Mouse (Mus musculus) forebrain, embryonic 12.5 days (tissue): ENCODE data around the gene Myo1e. TPM values are rescaled to one million over a fixed set of nuclear protein-coding genes. Genes with fewer than 3 reads are reported as not detected.
"Not testable (repeated sequence)": the region's sequence is repeated elsewhere in the genome, so short reads cannot be mapped to it uniquely, and the experiment has no call there.

ENCODE experiments used
- ATAC-seq: fragments of 200-750 bp; cut with Nextera tagmentation; 2 replicates; pipeline ENCODE4 v1.8.0; 2017; ENCODE audit warnings: moderate TSS enrichment; ENCODE audit not compliant: low FRiP score
- H3K27ac ChIP-seq: fragments of 300-500 bp; sonication (generic); 2 replicates; pipeline ENCODE4 v1.5.1; 2016; ENCODE audit warnings: mild to moderate bottlenecking
- H3K27me3 ChIP-seq: fragments of 300-500 bp; sonication (generic); 2 replicates; pipeline ENCODE4 v1.6.1; 2016; ENCODE audit warnings: mild to moderate bottlenecking
- H3K36me3 ChIP-seq: fragments of 300-500 bp; sonication (generic); replicated peaks from 2 replicates; pipeline ENCODE4 v1.6.1; 2016; ENCODE audit warnings: mild to moderate bottlenecking
- H3K4me1 ChIP-seq: fragments of 300-500 bp; sonication (generic); 2 replicates; pipeline ENCODE4 v1.6.1; 2016
- H3K4me2 ChIP-seq: fragments of 300-500 bp; sonication (generic); 2 replicates; pipeline ENCODE4 v1.6.1; 2016; ENCODE audit warnings: mild to moderate bottlenecking, moderate library complexity
- H3K4me3 ChIP-seq: fragments of 300-500 bp; sonication (generic); replicated peaks from 2 replicates; pipeline ENCODE4 v1.5.1; 2016; ENCODE audit warnings: mild to moderate bottlenecking
- H3K9ac ChIP-seq: fragments of 300-500 bp; sonication (generic); 2 replicates; pipeline ENCODE4 v1.6.1; 2016; ENCODE audit warnings: mild to moderate bottlenecking
- H3K9me3 ChIP-seq: fragments of 300-500 bp; sonication (generic); 2 replicates; pipeline ENCODE4 v1.6.1; 2016
- WGBS: fragments of 180-500 bp; shearing (Covaris S2); methylation state at CpG from one replicate; pipeline ENCODE4 v1.1.7; 2016; 5-methylcytosine and 5-hydroxymethylcytosine counted together
- polyA plus RNA-seq: library from polyadenylated mRNA; unstranded; fragments of >200 nt; fragmentation: Nextera tagmentation; extraction: Ambion mirVana; gene quantifications from 2 replicates; pipeline ENCODE4 v1.2.1, GENCODE M21; 2016

Gene Myo1e
- polyA plus RNA-seq, 1 experiment from 2014 or later: 10.3 TPM

DNA sequence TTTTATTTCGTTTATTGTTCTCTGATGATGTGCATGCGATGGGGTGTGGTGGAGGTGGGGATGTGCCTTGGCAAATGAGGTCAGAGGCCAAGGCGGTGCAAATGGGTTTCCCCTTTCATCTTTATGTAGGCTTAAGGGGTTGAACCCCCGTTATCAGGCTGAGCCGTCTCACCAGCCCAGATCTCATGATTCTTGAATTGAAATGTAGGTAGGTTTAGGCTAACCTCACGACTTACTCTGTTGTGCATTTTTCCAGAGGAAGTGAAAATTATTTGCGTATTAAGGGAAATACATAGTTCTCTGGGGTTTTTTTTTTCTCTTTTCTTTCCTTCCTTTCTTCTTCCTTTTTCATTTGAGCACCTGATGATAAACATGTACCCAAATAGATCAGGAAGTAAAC is 37.0 kb downstream of the Myo1e start:
- Histone ChIP-seq H3K9ac (no peak overlapping the region), H3K4me3 (no peak overlapping the region), H3K27me3 (no peaks in the 10 kb centered on the region), H3K4me2 (no peak overlapping the region), H3K4me1 (no peaks in the 10 kb centered on the region), H3K27ac (no peak overlapping the region), H3K9me3 (0 out of 2 replicates have a peak, but pooled peaks cover 3% of the 10 kb centered on the region), H3K36me3 (no peaks in the 10 kb centered on the region)
- WGBS: 70% methylated on average over 7 of the region's 7 CpGs
- no peak for ATAC-seq

DNA sequence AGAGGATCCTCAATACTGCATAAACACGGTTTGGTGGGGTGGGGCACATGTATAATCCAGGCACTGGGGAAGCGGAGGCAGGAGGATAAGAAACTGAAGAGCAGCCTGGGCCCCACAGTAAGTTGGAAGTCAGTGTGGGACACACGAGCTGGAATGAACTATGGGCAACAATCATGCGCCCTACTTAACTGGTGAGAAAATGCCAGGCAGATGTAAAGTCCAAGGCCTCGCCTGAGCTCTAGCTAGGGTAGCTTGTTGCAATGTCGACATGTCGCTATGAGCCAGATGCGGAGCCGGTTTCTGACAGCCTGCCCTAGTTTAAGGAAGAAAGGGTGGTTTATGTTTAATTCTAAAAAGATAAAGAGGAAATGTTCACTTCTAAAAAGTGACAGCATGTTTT is 37.9 kb downstream of the Myo1e start:
- H3K4me3 ChIP-seq: no peak overlapping the region
- H3K36me3 ChIP-seq: no peaks in the 10 kb centered on the region
- WGBS: 93% methylated on average over 9 of the region's 9 CpGs
- H3K9me3 ChIP-seq: 0 out of 2 replicates have a peak, but pooled peaks cover 3% of the 10 kb centered on the region
- no peak overlapping the region for H3K27ac ChIP-seq
- peaks cover 5% of the 10 kb centered on the region for H3K4me1 ChIP-seq
- H3K27me3 ChIP-seq: no peaks in the 10 kb centered on the region
- no peak overlapping the region for H3K4me2 ChIP-seq
- H3K9ac ChIP-seq: no peak overlapping the region
- ATAC-seq: no peak

DNA sequence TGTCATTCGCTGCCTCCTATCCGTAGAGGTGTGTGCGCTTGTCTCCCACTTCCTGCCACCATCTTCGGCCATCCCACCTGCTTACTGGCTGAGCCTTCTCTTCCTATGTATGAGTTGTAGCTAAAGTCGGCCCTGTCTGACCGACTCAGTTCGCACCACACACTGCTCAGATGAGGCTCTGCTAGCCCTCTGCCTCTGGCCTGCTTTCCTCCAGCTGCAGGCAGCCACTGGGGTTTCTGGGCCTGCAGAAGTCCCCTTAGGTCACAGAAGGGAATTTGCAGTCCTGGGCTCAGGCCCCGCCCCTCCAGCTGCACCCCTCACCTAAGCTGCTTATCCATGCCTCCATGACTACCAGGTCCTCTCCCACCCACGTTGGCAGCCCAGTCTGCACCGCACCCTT is 39.3 kb downstream of the Myo1e start:
- no peak overlapping the region for H3K27ac ChIP-seq
- no peaks in the 10 kb centered on the region for H3K27me3 ChIP-seq
- H3K9ac ChIP-seq: no peak overlapping the region
- H3K9me3 ChIP-seq: 0 out of 2 replicates have a peak, but pooled peaks cover 3% of the 10 kb centered on the region
- no peak overlapping the region for H3K4me2 ChIP-seq
- 64% methylated on average over 10 of the region's 10 CpGs for WGBS
- ATAC-seq: no peak
- H3K4me3 ChIP-seq: no peak overlapping the region
- H3K4me1 ChIP-seq: peaks cover 10% of the 10 kb centered on the region
- H3K36me3 ChIP-seq: no peaks in the 10 kb centered on the region

DNA sequence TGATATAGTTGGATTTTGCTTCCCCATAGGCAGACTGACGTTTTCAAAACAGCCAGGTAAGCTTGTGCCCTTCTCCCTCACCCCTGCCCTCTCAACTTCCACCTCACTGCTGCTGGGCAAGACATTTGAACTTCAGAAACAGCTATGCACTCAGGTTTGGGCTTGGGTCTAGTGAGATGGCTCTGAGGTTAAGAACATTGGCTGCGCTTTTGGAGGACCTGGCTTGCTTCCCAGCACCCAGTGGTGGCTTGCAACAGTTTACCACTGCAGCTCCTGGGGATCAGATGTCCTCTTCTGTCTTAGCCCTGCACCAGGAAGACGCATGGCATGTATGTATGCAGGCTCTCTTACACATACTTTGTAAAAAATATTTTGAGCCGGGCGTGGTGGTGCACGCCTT is 40.9 kb downstream of the Myo1e start:
- Histone ChIP-seq H3K36me3 (no peaks in the 10 kb centered on the region), H3K27me3 (no peaks in the 10 kb centered on the region), H3K4me2 (no peak overlapping the region), H3K9ac (no peak overlapping the region), H3K4me3 (no peak overlapping the region), H3K9me3 (0 out of 2 replicates have a peak, but pooled peaks cover 3% of the 10 kb centered on the region), H3K4me1 (peaks cover 10% of the 10 kb centered on the region), H3K27ac (no peak overlapping the region)
- ATAC-seq: no peak
- WGBS: 81% methylated on average over 6 of the region's 6 CpGs

DNA sequence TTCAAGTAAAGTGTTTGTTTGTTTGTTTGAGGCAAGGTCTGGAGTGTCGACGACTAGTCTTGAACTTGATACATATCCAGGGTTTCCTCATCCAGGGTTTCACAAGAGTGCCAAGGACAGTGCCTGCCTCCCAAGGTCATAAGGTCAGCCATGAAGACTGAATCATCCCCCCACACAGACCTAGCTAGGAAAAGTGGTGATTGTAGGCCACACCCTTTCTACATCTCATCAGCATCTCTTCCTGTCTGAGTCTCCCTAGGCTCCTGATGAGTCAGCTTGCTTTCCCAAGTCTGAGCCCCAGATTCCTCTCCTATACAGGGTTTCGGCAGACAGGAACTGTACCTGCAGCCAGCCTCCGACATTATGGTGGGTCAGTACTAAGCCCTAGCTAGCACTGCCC is 41.7 kb downstream of the Myo1e start:
- Histone ChIP-seq H3K9ac (no peak overlapping the region), H3K9me3 (0 out of 2 replicates have a peak, but pooled peaks cover 3% of the 10 kb centered on the region), H3K27ac (no peak overlapping the region), H3K36me3 (no peaks in the 10 kb centered on the region), H3K4me3 (no peak overlapping the region), H3K4me1 (peaks cover 10% of the 10 kb centered on the region), H3K4me2 (no peak overlapping the region), H3K27me3 (no peaks in the 10 kb centered on the region)
- 87% methylated on average over 4 of the region's 4 CpGs for WGBS
- no peak for ATAC-seq

DNA sequence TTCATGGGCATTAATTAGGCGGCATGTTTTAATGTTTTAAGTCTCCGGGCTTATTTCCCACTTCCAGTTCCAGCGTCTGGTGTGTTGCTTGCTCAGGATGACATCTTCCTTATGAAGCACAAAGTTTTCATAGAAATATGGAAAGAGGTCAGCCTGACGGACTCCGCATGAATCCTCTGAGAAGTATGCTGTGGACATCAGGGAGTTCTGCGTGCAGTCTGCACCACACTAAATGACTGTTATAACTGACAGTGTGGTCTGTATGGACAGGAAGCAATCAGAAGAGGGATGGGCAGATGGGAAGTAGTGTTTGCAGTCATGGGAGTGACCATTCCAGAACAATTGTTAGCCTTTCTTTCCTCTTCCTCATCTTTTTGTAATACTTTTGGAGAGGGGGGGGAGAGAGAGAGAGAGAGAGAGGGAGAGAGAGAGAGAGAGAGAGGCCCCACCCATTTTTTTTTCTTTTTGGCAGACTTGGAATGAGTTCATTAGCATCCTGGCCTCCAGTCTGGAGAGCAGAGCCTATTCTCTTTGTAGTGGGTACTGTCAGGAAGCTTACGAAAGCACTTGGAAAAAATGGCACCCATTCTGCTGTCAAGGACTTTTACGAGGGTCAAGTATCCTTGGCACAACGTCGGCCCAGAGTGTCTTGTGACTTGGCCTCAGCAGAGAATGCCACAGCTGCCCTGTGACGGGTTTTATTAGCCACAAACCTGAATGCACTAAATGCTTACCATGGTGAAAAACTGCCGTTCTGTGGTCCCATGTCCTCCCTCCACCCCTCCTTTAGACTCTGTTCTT is 42.9 kb downstream of the Myo1e start:
- Histone ChIP-seq H3K4me1 (peaks cover 10% of the 10 kb centered on the region), H3K4me3 (no peak overlapping the region), H3K27ac (no peak overlapping the region), H3K27me3 (no peaks in the 10 kb centered on the region), H3K36me3 (no peaks in the 10 kb centered on the region), H3K4me2 (no peak overlapping the region), H3K9ac (no peak overlapping the region), H3K9me3 (0 out of 2 replicates have a peak, but pooled peaks cover 3% of the 10 kb centered on the region)
- no peak for ATAC-seq
- WGBS: 64% methylated on average over 12 of the region's 12 CpGs

DNA sequence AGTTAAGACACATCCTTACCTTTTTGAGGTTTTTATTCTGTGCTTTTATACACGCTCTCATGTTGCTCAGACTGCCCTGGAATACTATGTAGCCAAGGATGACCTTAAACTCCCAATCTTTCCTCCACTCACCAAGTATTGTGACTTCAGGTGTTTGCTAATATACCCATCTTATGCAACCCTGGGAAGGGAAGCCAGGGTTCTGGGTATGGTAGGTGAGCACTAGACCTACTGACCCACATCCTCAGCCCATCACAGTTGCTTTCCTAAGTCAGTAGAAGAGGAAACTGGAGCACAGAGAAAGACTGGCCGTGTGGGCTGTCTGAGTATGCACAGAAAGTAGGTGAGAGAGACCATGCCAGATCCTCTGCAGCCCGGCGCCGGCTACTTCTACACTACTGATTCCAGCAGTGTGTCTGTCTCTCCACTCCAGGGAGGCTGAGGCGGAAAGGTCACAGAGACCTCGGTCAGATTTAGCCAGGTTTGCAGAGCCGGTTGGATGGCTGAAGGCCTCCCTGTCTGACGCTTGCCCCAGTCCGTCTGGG is 44.4 kb downstream of the Myo1e start:
- no peak overlapping the region for H3K4me2 ChIP-seq
- no peak overlapping the region for H3K4me3 ChIP-seq
- WGBS: 90% methylated on average over 10 of the region's 10 CpGs
- no peaks in the 10 kb centered on the region for H3K36me3 ChIP-seq
- H3K27ac ChIP-seq: no peak overlapping the region
- H3K4me1 ChIP-seq: peaks cover 10% of the 10 kb centered on the region
- H3K9ac ChIP-seq: no peak overlapping the region
- H3K9me3 ChIP-seq: no peaks in the 10 kb centered on the region
- H3K27me3 ChIP-seq: no peaks in the 10 kb centered on the region
- ATAC-seq: no peak

DNA sequence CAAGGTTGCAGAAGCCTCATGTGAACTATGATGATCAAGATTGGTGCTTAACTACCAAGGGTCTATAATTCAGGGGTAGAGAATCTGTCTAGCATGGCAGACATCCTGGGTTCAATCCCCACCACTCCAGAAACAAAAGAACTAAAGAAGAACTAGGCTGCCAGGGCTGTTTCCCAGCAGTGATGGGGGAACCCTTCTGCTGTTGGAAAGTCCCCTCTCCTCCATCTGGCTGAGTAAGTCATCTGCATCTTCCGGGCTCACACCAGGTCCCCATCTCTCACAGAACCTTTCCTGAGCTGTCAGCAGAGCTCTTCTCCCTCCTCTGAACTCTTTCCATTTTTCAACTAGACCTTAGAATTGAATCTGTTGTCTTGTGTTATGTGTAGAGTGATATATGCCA is 45.9 kb downstream of the Myo1e start:
- H3K9me3 ChIP-seq: no peaks in the 10 kb centered on the region
- ATAC-seq: no peak
- WGBS: 89% methylated on average over 1 of the region's 1 CpGs
- H3K27ac ChIP-seq: no peak overlapping the region
- H3K4me2 ChIP-seq: no peak overlapping the region
- no peak overlapping the region for H3K9ac ChIP-seq
- H3K4me3 ChIP-seq: no peak overlapping the region
- H3K36me3 ChIP-seq: no peaks in the 10 kb centered on the region
- H3K27me3 ChIP-seq: no peaks in the 10 kb centered on the region
- peaks cover 16% of the 10 kb centered on the region for H3K4me1 ChIP-seq

DNA sequence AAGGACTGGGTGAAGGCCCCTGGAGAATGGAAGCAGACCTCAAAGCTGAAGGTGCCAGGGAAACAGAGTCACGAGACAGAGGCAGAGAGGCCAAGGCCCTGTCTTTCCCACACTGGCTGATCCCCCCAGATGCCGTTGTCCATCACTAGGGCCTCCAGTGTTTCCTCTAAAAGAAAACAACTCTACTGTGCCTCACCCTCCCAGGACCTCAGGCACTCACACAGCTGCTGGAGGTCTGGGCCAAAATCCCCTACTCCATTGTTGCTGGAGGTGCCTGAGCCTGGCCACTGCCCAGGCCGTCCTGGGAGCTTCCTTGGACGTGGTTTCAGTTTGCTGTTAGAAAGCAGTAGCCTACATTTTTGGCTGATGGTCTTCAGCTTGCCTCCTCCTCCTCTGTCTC is 47.9 kb downstream of the Myo1e start:
- Histone ChIP-seq H3K4me1 (peaks cover 12% of the 10 kb centered on the region), H3K27ac (no peak overlapping the region), H3K4me2 (no peak overlapping the region), H3K9me3 (no peaks in the 10 kb centered on the region), H3K4me3 (no peak overlapping the region), H3K27me3 (0 out of 2 replicates have a peak, but pooled peaks cover 2% of the 10 kb centered on the region), H3K9ac (no peak overlapping the region), H3K36me3 (no peaks in the 10 kb centered on the region)
- no peak for ATAC-seq
- WGBS: 80% methylated on average over 4 of the region's 4 CpGs

DNA sequence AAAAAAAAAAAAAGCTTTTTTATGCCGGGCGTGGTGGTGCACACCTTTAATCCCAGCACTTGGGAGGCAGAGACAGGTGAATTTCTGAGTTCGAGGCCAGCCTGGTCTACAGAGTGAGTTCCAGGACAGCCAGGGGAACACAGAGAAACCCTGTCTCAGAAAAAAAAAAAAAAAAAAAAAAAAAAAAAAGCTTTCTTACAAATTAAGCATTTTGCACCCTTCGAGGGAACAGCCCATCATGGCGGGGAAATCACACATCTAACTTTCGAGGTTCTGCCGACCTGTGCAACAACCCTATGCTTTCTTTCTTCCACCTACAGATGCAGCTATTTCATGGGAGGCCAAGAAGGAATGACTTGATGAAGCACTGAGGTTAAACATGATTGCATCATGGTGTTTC is 48.9 kb downstream of the Myo1e start:
- not testable (repeated sequence) for H3K27ac ChIP-seq, H3K9ac ChIP-seq, H3K4me2 ChIP-seq, H3K9me3 ChIP-seq, H3K4me1 ChIP-seq, H3K27me3 ChIP-seq, H3K4me3 ChIP-seq, ATAC-seq, H3K36me3 ChIP-seq
- 91% methylated on average over 7 of the region's 7 CpGs for WGBS

DNA sequence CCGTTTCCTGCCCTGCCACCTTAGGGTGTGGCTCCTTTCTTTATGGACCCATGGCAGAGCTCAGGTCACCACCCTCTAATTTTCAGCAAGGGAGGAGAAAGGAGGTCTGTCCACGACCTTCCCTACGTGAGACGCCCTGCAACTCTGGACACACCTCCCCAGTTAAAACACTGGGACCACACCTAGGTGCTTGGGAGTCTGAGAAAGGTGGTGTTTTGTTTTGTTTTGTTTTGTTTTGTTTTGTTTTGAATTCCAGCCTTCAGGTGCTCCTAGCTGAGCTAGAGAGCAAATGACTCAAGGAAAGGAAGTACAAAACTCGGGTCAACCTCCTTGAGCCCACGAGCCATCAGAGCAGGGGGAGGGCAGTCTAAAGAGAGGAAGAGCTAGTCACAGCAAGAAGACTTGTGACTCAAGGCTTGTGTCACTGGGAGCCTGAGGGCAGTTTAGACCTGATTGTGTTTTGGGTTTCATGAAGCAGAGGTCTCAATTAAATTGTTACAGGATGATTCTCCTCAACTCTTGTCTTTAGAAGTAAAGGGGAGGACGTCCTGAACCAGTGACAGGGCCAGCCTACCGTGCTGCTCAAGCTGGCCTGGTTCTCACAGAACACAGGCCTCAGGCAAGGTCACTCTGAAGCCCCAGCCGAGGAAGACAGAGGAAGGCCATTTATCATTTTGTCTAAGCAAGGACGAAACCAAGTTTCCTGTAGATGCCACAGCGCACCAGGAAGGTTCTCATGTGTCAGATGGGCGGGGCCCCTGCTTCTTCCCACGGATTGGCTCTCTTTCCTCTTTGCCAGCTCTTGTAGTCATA is 50.3 kb downstream of the Myo1e start:
- Histone ChIP-seq H3K4me2 (no peak overlapping the region), H3K27ac (no peak overlapping the region)
- no peak for ATAC-seq

DNA sequence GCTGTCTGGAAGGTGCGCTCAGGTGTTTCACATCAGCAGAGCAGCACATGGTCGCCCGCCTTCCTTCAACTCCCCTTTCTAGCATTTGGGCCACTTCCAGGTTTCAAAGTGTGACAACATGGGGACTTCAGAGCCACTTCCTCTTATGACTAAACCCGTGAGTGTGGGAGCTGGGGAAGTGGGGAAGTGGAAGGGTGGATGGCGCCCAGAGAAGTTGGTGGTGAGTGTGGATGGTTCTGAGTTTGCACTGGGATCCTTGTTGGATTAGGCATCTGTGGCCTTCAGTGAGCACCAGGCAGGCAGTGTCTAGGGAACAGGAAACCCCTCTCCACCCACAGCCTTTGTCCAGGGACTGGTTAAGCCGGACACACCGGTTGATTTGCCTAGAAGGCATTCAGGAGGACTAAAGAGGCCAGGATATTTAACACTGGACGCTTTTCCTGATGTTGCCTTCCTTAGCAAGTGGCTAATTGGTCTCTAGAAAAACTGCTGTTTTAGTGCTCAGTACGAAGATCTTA is 53.2 kb downstream of the Myo1e start:
- Histone ChIP-seq H3K36me3 (no peaks in the 10 kb centered on the region), H3K9me3 (no peaks in the 10 kb centered on the region), H3K4me3 (no peak overlapping the region), H3K4me2 (no peak overlapping the region), H3K27me3 (peaks cover 2% of the 10 kb centered on the region; the same call in 1 of the 2 replicates), H3K27ac (no peak overlapping the region), H3K9ac (no peak overlapping the region), H3K4me1 (peaks cover 27% of the 10 kb centered on the region)
- ATAC-seq: no peak
- 44% methylated on average over 9 of the region's 9 CpGs for WGBS

More for the DNA sequence above, 50.3 kb downstream of the Myo1e start:
- Histone ChIP-seq H3K9me3 (no peaks in the 10 kb centered on the region), H3K27me3 (peaks cover 2% of the 10 kb centered on the region; the same call in 1 of the 2 replicates), H3K4me1 (peaks cover 15% of the 10 kb centered on the region), H3K9ac (no peak overlapping the region), H3K36me3 (no peaks in the 10 kb centered on the region), H3K4me3 (no peak overlapping the region)
- 63% methylated on average over 13 of the region's 13 CpGs for WGBS
